ENCODE assay signal across 19 mouse cellular contexts in the genomic region with DNA sequence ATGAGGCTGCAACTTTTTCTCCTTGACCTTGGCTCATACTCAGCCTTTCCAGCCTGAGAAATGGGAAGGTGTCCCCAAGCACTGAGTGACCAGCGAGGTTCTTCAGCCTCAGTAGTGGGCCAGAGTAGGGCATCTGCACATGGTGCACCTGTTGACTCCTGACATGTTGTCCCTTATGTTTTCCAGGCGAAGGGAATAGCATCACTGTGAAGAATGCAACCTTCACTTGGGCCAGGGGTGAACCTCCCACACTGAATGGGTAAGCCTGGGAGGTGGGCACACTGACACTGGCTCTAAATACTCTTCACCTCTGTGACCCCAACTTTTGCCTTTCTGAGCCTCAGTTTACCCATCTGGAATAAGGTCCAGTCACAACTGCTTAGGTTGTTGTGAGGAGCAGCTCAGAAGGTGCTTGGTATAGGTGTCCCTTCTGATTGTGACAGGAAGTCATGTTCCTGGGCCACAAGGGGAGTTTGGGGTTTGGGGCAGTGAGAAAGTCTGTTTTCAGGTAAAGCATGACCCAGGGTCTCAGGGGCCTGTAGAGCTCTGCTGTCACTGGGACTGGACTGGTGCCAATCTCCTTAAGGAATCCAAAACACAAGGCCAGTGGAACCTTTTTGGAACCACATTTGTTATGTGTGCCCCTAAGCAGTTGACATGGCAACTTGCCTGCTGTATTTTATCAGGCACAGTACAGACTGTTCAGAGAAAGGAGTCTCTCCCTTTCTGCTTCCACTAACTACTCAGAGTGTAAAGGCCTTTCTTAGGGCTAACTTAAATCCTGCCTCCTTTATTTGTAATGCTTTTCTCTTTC.
"Had no signal": no experiment of that assay in that cellular context is flagged by ENCODE, and none has a peak within 500 bp of the region (broad histone marks: within the 10 kb centered on the region; RNA-seq: fewer than 3 reads in every experiment).

No protein-coding gene starts in this region.

- H3K36me3 ChIP-seq: liver, embryonic 15.5 days; lung, embryonic 15.5 days; midbrain, embryonic 15.5 days had no signal

- H3K4me2 ChIP-seq: liver, embryonic 15.5 days; lung, embryonic 15.5 days; midbrain, embryonic 11.5 days; midbrain, embryonic 13.5 days; midbrain, embryonic 15.5 days; neural tube, embryonic 13.5 days; neural tube, embryonic 15.5 days had no signal

- ATAC-seq: liver, postnatal 0 days; lung, postnatal 0 days; midbrain, embryonic 13.5 days; midbrain, embryonic 15.5 days had no signal

- H3K27me3 ChIP-seq: liver, embryonic 15.5 days; lung, embryonic 15.5 days; midbrain, embryonic 13.5 days; midbrain, embryonic 15.5 days; neural tube, embryonic 13.5 days; neural tube, embryonic 15.5 days had no signal

- DNase-seq: lung, adult 2 months; lung, postnatal 4 days; retina, postnatal 1 day; right cerebral cortex, adult 18-20 months; right cerebral cortex, postnatal 25 days; right cerebral cortex, postnatal 4 days; thymus, adult 18-20 months; thymus, postnatal 14 days; thymus, postnatal 36 days had no signal

- H3K9me3 ChIP-seq: liver, embryonic 15.5 days; lung, embryonic 15.5 days; midbrain, embryonic 13.5 days; midbrain, embryonic 15.5 days; neural tube, embryonic 13.5 days; neural tube, embryonic 15.5 days had no signal

- H3K27ac ChIP-seq: liver, embryonic 15.5 days; lung, embryonic 15.5 days; midbrain, embryonic 13.5 days; midbrain, embryonic 15.5 days; neural tube, embryonic 13.5 days; neural tube, embryonic 15.5 days had no signal

- H3K4me3 ChIP-seq: liver, embryonic 15.5 days; lung, embryonic 15.5 days; midbrain, embryonic 13.5 days; midbrain, embryonic 15.5 days; myocyte; neural tube, embryonic 13.5 days; neural tube, embryonic 15.5 days had no signal

- H3K9ac ChIP-seq: liver, embryonic 15.5 days; liver, postnatal 0 days; lung, embryonic 15.5 days; midbrain, embryonic 13.5 days; midbrain, embryonic 15.5 days; neural tube, embryonic 13.5 days; neural tube, embryonic 15.5 days had no signal

- H3K4me1 ChIP-seq: liver, embryonic 15.5 days; lung, embryonic 15.5 days; midbrain, embryonic 13.5 days; midbrain, embryonic 15.5 days; neural tube, embryonic 13.5 days had no signal
